Mouse (Mus musculus): ENCODE data around the gene Gpatch1. TPM values are rescaled to one million over a fixed set of nuclear protein-coding genes. Genes with fewer than 3 reads are reported as not detected.

Gene Gpatch1
- polyA plus RNA-seq, 2 experiments = 3.7 to 5.4 TPM

DNA sequence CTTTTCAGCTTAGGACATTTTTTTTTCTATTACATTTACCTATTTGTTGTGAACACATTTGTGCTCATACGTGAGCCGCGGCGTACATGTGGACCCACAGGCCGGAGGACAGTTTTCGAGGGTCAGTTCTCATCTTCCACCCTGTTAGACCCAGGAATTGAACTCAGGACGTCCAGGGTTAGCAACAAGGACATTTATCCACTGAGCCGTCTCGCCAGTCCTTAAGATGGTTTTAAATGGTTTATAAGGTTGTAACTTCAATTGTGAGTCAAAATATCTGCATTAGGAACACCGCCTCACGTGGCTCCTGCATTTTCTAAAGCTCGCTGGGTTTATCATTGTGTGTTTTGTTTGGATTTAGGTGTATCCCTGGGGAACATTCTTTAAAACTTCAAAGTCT lies 84.4 kb downstream of the Gpatch1 start:
- 57% methylated on average over 12 of the region's 12 CpGs for WGBS (ENCODE audit: insufficient replicate concordance)
- DNase-seq (ENCODE audit: low read depth in 3 of 3, low spot score in 3 of 3) = no peak
- Histone ChIP-seq H3K9ac (replicated peaks) (peak overlapping the region; percentile 64), H3K4me3 (ENCODE audit: insufficient read depth in 1 of 2, low read depth in 2 of 2, low read length in 2 of 2) (peak overlapping the region; percentile 74 to 96), H3K4me2 (ENCODE audit: low read depth) (peak overlapping the region; percentile 89), H3K27ac (no peak overlapping the region), H3K27me3 (ENCODE audit: control insufficient read depth, insufficient read depth, low read length) (no peaks in the 10 kb centered on the region), H3K4me1 (replicated peaks; ENCODE audit: control insufficient read depth in 2 of 2, insufficient read depth in 2 of 2, low read length in 1 of 2) (peaks cover 3 to 10% of the 10 kb centered on the region in 2 experiments; a peak in 3 of 4 replicates), H3K9me3 (ENCODE audit: control insufficient read depth, low read length) (no peaks in the 10 kb centered on the region; the same call in 1 of the 2 replicates), H3K36me3 (replicated peaks; ENCODE audit: control insufficient read depth, insufficient read depth, low read depth) (no peaks in the 10 kb centered on the region)
- no peak for ATAC-seq (ENCODE audit: insufficient read depth)
- TF ChIP-seq CTCF (IDR thresholded peaks at IDR 0.05; ENCODE audit: low read depth) = no peak
- TF ChIP-seq EP300 (IDR thresholded peaks at IDR 0.05; ENCODE audit: low read depth) = no peak

DNA sequence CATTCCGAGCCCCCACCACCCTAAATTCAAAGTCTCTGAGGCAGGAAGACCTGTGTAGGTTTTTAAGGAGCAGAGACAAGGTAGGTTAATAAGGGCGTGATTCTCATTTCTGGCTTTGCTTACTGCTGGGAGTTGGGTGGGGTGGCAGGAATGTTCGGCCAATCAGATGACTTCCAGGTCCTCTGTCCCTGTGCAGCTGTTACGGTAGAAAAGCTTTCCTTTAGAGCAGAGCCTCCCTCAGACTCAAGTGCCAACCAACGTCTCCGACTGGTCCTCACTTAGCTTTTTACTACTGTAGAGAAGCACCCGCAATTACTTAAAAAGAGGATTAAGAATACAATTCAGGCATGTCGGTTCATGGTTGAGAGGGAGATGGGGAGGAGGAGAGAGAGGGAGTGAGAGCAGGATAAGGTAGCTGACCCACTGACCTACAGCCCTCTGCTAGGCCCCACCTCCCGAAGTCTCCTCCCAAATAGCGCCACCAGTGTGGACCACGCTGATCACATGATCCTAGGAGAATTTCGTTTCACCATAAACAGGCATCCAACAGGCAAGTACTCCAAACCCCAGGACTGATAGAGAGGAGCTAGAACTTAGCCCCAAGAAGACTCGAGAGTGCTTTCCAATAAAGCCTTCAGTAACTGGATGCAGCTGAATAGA lies 85.3 kb downstream of the Gpatch1 start:
- H3K4me1 ChIP-seq (replicated peaks; ENCODE audit: control insufficient read depth in 2 of 2, insufficient read depth in 2 of 2, low read length in 1 of 2) = peaks cover 3 to 10% of the 10 kb centered on the region in 2 experiments; a peak in 3 of 4 replicates
- ATAC-seq (ENCODE audit: insufficient read depth) (no peak), DNase-seq (ENCODE audit: low read depth in 3 of 3, low spot score in 3 of 3) (no peak)
- H3K9ac ChIP-seq (replicated peaks) = no peak overlapping the region
- 63% methylated on average over 13 of the region's 13 CpGs for WGBS (ENCODE audit: insufficient replicate concordance)
- H3K27ac ChIP-seq = no peak overlapping the region
- no peak overlapping the region for H3K4me2 ChIP-seq (ENCODE audit: low read depth)
- H3K4me3 ChIP-seq (ENCODE audit: insufficient read depth in 1 of 2, low read depth in 2 of 2, low read length in 2 of 2) = no peak overlapping the region
- TF ChIP-seq CTCF (IDR thresholded peaks at IDR 0.05; ENCODE audit: low read depth) = no peak
- no peak for TF ChIP-seq EP300 (IDR thresholded peaks at IDR 0.05; ENCODE audit: low read depth)
- no peaks in the 10 kb centered on the region for H3K36me3 ChIP-seq (replicated peaks; ENCODE audit: control insufficient read depth, insufficient read depth, low read depth)
- H3K9me3 ChIP-seq (ENCODE audit: control insufficient read depth, low read length) = no peaks in the 10 kb centered on the region; the same call in 1 of the 2 replicates
- H3K27me3 ChIP-seq (ENCODE audit: control insufficient read depth, insufficient read depth, low read length) = no peaks in the 10 kb centered on the region

DNA sequence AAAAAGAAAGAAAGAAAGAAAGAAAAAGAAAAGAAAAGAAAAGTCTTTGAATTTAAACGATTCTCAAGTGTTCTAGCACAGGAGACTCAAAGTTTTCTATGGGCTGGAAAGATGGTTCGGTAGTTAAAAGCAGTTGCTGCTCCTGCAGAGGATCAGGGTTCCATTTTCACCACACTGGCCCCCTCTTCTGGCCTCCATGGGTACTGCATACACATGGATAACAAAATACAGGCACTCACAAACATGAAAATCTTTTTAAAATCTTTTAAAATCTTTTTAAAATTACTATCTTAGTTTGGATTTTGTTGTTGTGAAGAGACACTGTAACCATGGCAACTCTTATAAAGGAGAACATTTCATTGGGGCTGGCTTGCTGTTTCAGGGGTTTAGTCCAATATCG lies 87.9 kb downstream of the Gpatch1 start:
- H3K4me2 ChIP-seq (ENCODE audit: low read depth) = no peak overlapping the region
- H3K27me3 ChIP-seq (ENCODE audit: control insufficient read depth, insufficient read depth, low read length) = no peaks in the 10 kb centered on the region
- peaks cover 0 to 5% of the 10 kb centered on the region in 2 experiments; a peak in 3 of 4 replicates for H3K4me1 ChIP-seq (replicated peaks; ENCODE audit: control insufficient read depth in 2 of 2, insufficient read depth in 2 of 2, low read length in 1 of 2)
- ATAC-seq (ENCODE audit: insufficient read depth) = no peak
- TF ChIP-seq EP300 (IDR thresholded peaks at IDR 0.05; ENCODE audit: low read depth) = no peak
- peak; percentile 43; the same call in 1 of the 2 replicates for TF ChIP-seq CTCF (IDR thresholded peaks at IDR 0.05; ENCODE audit: low read depth)
- no peaks in the 10 kb centered on the region; the same call in 1 of the 2 replicates for H3K9me3 ChIP-seq (ENCODE audit: control insufficient read depth, low read length)
- no peak overlapping the region for H3K9ac ChIP-seq (replicated peaks)
- no peaks in the 10 kb centered on the region for H3K36me3 ChIP-seq (replicated peaks; ENCODE audit: control insufficient read depth, insufficient read depth, low read depth)
- DNase-seq (ENCODE audit: low read depth in 3 of 3, low spot score in 3 of 3) = no peak
- no peak overlapping the region for H3K27ac ChIP-seq
- WGBS (ENCODE audit: insufficient replicate concordance) = 61% methylated on average over 3 of the region's 3 CpGs
- H3K4me3 ChIP-seq (ENCODE audit: insufficient read depth in 1 of 2, low read depth in 2 of 2, low read length in 2 of 2) = no peak overlapping the region

Other genes with a start within 250 kb of the Gpatch1 start
- 15.0 and 18.2 TPM in 2 replicates for gene Cebpa, start 199.1 kb downstream of the Gpatch1 start, polyA plus RNA-seq (2012; rRNA removed)
- gene Cebpa, start 199.1 kb downstream of the Gpatch1 start, polyA plus RNA-seq (2014; fragmentation: Nextera tagmentation; extraction: Ambion mirVana) = 6.5 and 7.1 TPM in 2 replicates
- gene Slc7a10, start 132.1 kb downstream of the Gpatch1 start, polyA plus RNA-seq (2012; rRNA removed) = 0.22 and 0.27 TPM in 2 replicates
- 0.29 and 0.38 TPM in 2 replicates for gene Slc7a10, start 132.1 kb downstream of the Gpatch1 start, polyA plus RNA-seq (2014; fragmentation: Nextera tagmentation; extraction: Ambion mirVana)
- 0.66 and 1.00 TPM in 2 replicates for gene Lrp3, start 102.9 kb downstream of the Gpatch1 start, polyA plus RNA-seq (2012; rRNA removed)
- 0.19 and 0.37 TPM in 2 replicates for gene Lrp3, start 102.9 kb downstream of the Gpatch1 start, polyA plus RNA-seq (2014; fragmentation: Nextera tagmentation; extraction: Ambion mirVana)
- gene Rhpn2, start 15.7 kb upstream of the Gpatch1 start, polyA plus RNA-seq (2012; rRNA removed) = 2.7 and 3.0 TPM in 2 replicates
- 2.8 and 4.1 TPM in 2 replicates for gene Rhpn2, start 15.7 kb upstream of the Gpatch1 start, polyA plus RNA-seq (2014; fragmentation: Nextera tagmentation; extraction: Ambion mirVana)
- gene Faap24, start 78.4 kb upstream of the Gpatch1 start, polyA plus RNA-seq (2012; rRNA removed) = 6.6 and 8.1 TPM in 2 replicates
- 19.1 and 19.9 TPM in 2 replicates for gene Faap24, start 78.4 kb upstream of the Gpatch1 start, polyA plus RNA-seq (2014; fragmentation: Nextera tagmentation; extraction: Ambion mirVana)
- 6.2 and 11.6 TPM in 2 replicates for gene Cep89, start 78.6 kb upstream of the Gpatch1 start, polyA plus RNA-seq (2012; rRNA removed)
- gene Cep89, start 78.6 kb upstream of the Gpatch1 start, polyA plus RNA-seq (2014; fragmentation: Nextera tagmentation; extraction: Ambion mirVana) = 14.5 and 14.7 TPM in 2 replicates
- gene Slc7a9, start 130.4 kb upstream of the Gpatch1 start, polyA plus RNA-seq (2012; rRNA removed) = 1.3 and 1.6 TPM in 2 replicates
- 2.2 and 2.4 TPM in 2 replicates for gene Slc7a9, start 130.4 kb upstream of the Gpatch1 start, polyA plus RNA-seq (2014; fragmentation: Nextera tagmentation; extraction: Ambion mirVana)
- 0.10 and 0.11 TPM in 2 replicates for gene Tdrd12, start 219.3 kb upstream of the Gpatch1 start, polyA plus RNA-seq (2012; rRNA removed)
- gene Tdrd12, start 219.3 kb upstream of the Gpatch1 start, polyA plus RNA-seq (2014; fragmentation: Nextera tagmentation; extraction: Ambion mirVana) = not detected in 2 replicates
- gene Nudt19, start 237.9 kb upstream of the Gpatch1 start, polyA plus RNA-seq (2012; rRNA removed) = 27.6 and 53.2 TPM in 2 replicates
- 81.7 and 86.0 TPM in 2 replicates for gene Nudt19, start 237.9 kb upstream of the Gpatch1 start, polyA plus RNA-seq (2014; fragmentation: Nextera tagmentation; extraction: Ambion mirVana)

Measured in liver, embryonic 14.5 days (tissue).